Mouse (Mus musculus): ENCODE measurements at regions not wholly inside any gene's neighbourhood (a gene's known extent, or its start where the extent isn't known, plus 50 kb on each side); places are given as distances from the start of the nearest gene placed in this dataset.

DNA sequence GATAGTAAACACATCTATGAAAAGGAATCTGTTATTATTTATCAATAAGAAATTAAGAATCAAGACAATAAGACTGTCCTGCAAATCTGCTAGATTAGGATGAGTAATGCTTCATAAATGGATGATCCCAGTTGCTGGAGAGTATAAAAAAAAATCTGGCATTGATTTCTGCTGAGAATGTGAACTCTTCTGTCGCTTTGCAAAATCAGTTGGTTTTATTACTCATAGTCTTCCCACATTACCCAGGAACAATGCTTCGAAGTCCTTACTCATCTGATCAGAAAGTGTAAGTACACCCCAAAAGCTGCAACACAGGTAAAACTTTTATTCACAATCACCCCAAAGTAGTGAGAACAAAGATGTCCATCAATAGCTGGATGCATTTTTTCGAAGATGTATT lies 77.8 kb upstream of the Itprid2 start:
- TF ChIP-seq CTCF (IDR thresholded peaks at IDR 0.05) (no peak), EP300 (IDR thresholded peaks at IDR 0.05) (no peak)

Data from lung, postnatal 0 days (tissue).